Mouse (Mus musculus): ENCODE data around the gene Cfap54.
A peak's percentile ranks its signal among the peaks of the same experiment; 100 is the strongest.

Cfap54 gene

GRCm38 (mm10) chr10:93097439-93097838 lies 16.0 kb upstream of the Cfap54 start:
- no peak for DNase-seq (ENCODE audit: low spot score)

- DNase-seq (ENCODE audit: low spot score): no peak
Observed at GRCm38 (mm10) chr10:93095827-93096226, 14.4 kb upstream of the Cfap54 start.

GRCm38 (mm10) chr10:93094957-93095580 lies 13.7 kb upstream of the Cfap54 start:
- DNase-seq (ENCODE audit: low spot score): no peak

- DNase-seq (ENCODE audit: low spot score): no peak
Observed at GRCm38 (mm10) chr10:93091928-93092327, 10.5 kb upstream of the Cfap54 start.

- no peak for DNase-seq (ENCODE audit: low spot score)
Observed at GRCm38 (mm10) chr10:93090241-93090640, 8.8 kb upstream of the Cfap54 start.

GRCm38 (mm10) chr10:93088396-93089048 lies 7.1 kb upstream of the Cfap54 start:
- DNase-seq (ENCODE audit: low spot score): no peak

- DNase-seq (ENCODE audit: low spot score): no peak
Observed at GRCm38 (mm10) chr10:93087504-93087903, 6.1 kb upstream of the Cfap54 start.

GRCm38 (mm10) chr10:93083963-93084340 lies 2.5 kb upstream of the Cfap54 start:
- DNase-seq (ENCODE audit: low spot score): no peak

- no peak for DNase-seq (ENCODE audit: low spot score)
Observed at GRCm38 (mm10) chr10:93083198-93083962, 2.0 kb upstream of the Cfap54 start.

- no peak for DNase-seq (ENCODE audit: low spot score)
Observed at GRCm38 (mm10) chr10:93079486-93079885, 1.9 kb downstream of the Cfap54 start.

GRCm38 (mm10) chr10:93077935-93078479 lies 3.4 kb downstream of the Cfap54 start:
- DNase-seq (ENCODE audit: low spot score): no peak

- DNase-seq (ENCODE audit: low spot score): no peak
Observed at GRCm38 (mm10) chr10:93076376-93076775, 5.0 kb downstream of the Cfap54 start.

GRCm38 (mm10) chr10:93075856-93076255 lies 5.6 kb downstream of the Cfap54 start:
- DNase-seq (ENCODE audit: low spot score): no peak

GRCm38 (mm10) chr10:93072769-93073168 lies 8.6 kb downstream of the Cfap54 start:
- no peak for DNase-seq (ENCODE audit: low spot score)

GRCm38 (mm10) chr10:93071753-93072152 lies 9.7 kb downstream of the Cfap54 start:
- no peak for DNase-seq (ENCODE audit: low spot score)

GRCm38 (mm10) chr10:93070121-93070898 lies 11.1 kb downstream of the Cfap54 start:
- peak; percentile 51 for DNase-seq (ENCODE audit: low spot score)

- no peak for DNase-seq (ENCODE audit: low spot score)
Observed at GRCm38 (mm10) chr10:93069721-93070120, 11.7 kb downstream of the Cfap54 start.

GRCm38 (mm10) chr10:93069041-93069679 lies 12.3 kb downstream of the Cfap54 start:
- peak; percentile 36 for DNase-seq (ENCODE audit: low spot score)

GRCm38 (mm10) chr10:93064973-93065372 lies 16.4 kb downstream of the Cfap54 start:
- DNase-seq (ENCODE audit: low spot score): no peak

GRCm38 (mm10) chr10:93063576-93063975 lies 17.8 kb downstream of the Cfap54 start:
- no peak for DNase-seq (ENCODE audit: low spot score)

GRCm38 (mm10) chr10:93062395-93062794 lies 19.0 kb downstream of the Cfap54 start:
- DNase-seq (ENCODE audit: low spot score): no peak

GRCm38 (mm10) chr10:93053867-93054266 lies 27.6 kb downstream of the Cfap54 start:
- DNase-seq (ENCODE audit: low spot score): no peak

Measured in spleen, adult 12 weeks (tissue).